Mouse (Mus musculus): Measurements from ENCODE around the gene Wnk1. TPM values are rescaled to one million over a fixed set of nuclear protein-coding genes. Genes with fewer than 3 reads are reported as not detected.

Gene Wnk1
- polyA plus RNA-seq (2021; fragmentation: Nextera tagmentation) = 20.6 and 27.0 TPM in 2 replicates
- long read RNA-seq, experiment 1, partial matches to known transcripts = 33 of 53 reads
- long read RNA-seq, experiment 1, other reads (novel, unspliced or antisense) = 16 of 53 reads
- long read RNA-seq, experiment 2, full-length matches to known transcripts = 5 of 70 reads
- long read RNA-seq, experiment 2, partial matches to known transcripts = 29 of 70 reads
- long read RNA-seq, experiment 2, other reads (novel, unspliced or antisense) = 36 of 70 reads

GRCm38 (mm10) chr6:120038366-120039255 lies at the start of gene Wnk1:
Wnk1 (minus strand) TSS chr6:120038672.

GRCm38 (mm10) chr6:119902204-119903080 lies 136.0 kb downstream of the Wnk1 start, which contains the start of gene Rad52:
Rad52 (plus strand) TSS chr6:119902698.

Small RNA genes lying within 50 kb of the gene (microRNA-seq; reads per million reads assigned to microRNA genes)
- gene Mir706 = not detected

Other genes starting within 250 kb of the Wnk1 start
- gene Erc1, start 190.5 kb downstream of the Wnk1 start, polyA plus RNA-seq (2021; fragmentation: Nextera tagmentation) = 13.4 and 15.8 TPM in 2 replicates
- 13.6 and 15.8 TPM in 2 replicates for gene Rad52, start 136.0 kb downstream of the Wnk1 start, polyA plus RNA-seq (2021; fragmentation: Nextera tagmentation)
- gene Ninj2, start 54.7 kb upstream of the Wnk1 start, polyA plus RNA-seq (2021; fragmentation: Nextera tagmentation) = 6.4 and 8.5 TPM in 2 replicates